Mouse (Mus musculus) frontal cortex, postnatal 36 days (tissue): ENCODE data around the gene Zfp867.

Experiments used
- DNase-seq, 2 experiments: peaks; one replicate each; pipeline ENCODE4 v3.0.0; 2022; ENCODE audit warnings: low spot score in 2 of 2

Zfp867 gene

GRCm38 (mm10) chr11:59472326-59472677 lies at the start of gene Zfp867:
Gene Zfp867 (minus strand): TSS chr11:59472474.
- DNase-seq, result peak; percentile 85 to 94

DNA sequence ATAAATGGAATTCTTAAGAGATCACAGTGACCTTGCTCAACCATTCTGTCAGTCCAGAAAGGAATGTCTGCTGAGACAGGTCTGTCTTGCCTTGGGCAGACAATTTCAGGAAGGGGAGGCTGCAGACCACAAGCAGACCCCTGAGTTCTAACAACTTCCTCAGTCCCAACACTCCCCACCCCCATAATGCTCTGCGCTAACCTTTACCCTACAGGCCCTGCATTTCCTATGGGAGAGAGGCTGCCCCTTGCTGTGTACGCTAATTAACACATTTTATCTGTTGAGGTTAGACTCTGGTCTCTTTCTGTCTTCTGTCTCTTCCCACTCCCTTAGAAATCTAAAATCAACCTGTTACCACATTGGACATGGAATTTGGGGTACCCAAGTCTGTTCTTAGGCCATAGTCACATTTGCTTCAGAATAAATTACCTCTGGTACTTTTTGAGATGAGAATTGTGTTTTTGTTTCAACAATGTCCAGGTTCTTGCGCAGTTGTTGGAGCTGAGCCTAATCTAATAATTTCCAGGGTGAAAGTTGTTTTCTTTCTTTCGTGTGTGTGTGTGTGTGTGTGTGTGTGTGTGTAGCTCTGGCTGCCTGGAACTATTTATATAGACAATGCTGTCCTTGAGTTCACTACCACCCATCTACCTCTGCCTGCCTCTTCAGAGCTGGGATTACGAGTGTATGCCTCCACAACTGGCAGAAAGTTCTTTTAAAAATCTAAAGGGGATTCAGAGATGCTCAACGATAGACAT lies 47.6 kb upstream of the Zfp867 start:
- no peak for DNase-seq

DNA sequence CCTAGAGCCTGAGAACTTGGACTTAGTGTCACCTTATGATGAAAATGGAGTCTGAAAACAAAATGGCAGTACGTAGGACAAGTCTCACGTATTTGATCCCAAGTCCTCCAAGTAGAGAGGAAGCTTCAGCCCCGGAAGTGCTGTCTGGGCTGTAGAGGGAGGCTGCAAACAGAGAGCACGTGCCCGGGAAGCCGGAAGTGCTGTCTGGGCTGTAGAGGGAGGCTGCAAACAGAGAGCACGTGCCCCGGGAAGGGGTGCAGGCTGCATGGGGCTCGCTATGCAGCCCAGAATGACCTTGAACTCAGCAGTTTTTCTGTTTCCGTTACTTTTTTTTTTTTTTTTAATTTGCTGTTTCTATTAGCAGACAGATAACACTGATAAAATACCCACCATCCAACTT lies 46.0 kb upstream of the Zfp867 start:
- DNase-seq, result no peak

GRCm38 (mm10) chr11:59517441-59517840 lies 45.2 kb upstream of the Zfp867 start:
- DNase-seq, result no peak

DNA sequence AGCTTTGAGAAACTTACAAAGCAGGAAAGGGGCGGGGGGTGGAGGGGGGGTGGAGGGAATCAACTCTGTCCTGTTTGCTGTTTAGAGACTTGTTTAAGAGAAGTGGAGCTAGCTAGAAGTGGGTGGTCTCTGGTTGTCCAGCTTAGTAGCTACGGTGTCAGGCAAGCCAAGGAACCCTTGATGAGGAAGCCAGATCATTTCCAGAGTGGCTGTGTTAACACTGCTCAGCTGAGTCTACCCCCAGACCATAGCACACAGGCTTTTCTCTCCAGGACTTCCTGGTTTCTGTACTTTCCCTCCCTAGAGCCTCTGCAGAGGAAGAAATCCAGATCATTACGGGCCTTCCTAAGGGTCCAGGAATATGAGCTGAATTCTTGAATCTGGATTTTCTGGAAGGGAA lies 42.5 kb upstream of the Zfp867 start:
- no peak for DNase-seq

DNA sequence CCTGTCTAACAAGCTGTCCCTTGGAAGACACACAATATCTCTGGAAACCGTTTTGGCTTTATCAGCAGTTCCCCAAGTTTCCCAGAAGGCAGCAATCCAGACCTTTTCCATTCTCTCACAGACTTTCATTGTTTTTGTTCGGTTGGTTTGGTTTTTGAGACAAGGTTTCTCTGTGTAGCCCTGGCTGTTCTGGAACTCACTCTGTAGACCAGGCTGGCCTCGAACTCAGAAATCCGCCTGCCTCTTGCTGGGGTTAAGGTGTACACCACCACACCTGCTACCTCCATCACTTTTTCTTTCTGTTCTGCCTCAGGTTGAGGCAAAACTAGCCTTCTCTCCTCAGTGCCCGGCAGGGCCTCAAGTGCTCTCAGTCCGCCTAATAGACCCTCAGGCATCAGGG lies 42.1 kb upstream of the Zfp867 start:
- no peak for DNase-seq

GRCm38 (mm10) chr11:59513556-59513955 lies 41.3 kb upstream of the Zfp867 start:
- no peak for DNase-seq

GRCm38 (mm10) chr11:59512733-59513132 lies 40.5 kb upstream of the Zfp867 start:
- no peak for DNase-seq

DNA sequence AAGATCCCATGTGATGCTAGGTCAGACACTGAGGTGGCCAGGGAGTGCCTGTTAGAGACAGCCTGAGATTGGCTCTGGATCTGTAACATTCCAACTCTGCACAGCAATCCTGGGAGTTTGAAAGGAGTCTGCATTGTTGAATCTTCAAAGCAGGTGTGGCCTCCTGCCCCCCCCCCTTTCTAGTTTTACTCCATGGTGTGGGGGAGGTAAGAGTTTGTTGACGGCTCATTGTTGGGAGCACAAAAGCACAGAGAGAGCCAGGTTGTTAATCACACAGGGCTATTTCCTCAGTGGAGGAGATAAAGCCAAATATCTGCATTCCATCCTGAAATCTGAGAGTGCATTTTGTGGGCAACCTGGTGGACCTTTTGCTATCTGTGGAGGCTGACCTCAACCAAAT lies 39.3 kb upstream of the Zfp867 start:
- no peak for DNase-seq

DNA sequence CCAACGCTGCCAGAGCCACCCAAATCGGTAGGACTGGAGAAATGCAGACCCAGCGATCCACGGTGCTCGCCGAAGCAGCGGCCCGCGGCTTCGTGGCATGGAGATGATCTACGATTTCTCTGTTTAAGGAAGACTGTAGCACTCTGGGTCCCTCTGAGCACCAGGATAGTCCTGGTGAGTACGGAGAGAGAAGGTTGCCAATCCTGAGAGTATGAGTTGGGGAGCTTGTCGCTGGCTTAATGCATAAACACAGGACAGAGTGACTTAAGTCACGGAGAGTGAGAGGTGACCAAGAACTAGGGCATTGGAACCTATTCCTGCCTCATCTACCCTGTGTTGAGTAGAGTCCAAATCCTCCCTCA lies 34.4 kb upstream of the Zfp867 start:
- DNase-seq, result no peak

DNA sequence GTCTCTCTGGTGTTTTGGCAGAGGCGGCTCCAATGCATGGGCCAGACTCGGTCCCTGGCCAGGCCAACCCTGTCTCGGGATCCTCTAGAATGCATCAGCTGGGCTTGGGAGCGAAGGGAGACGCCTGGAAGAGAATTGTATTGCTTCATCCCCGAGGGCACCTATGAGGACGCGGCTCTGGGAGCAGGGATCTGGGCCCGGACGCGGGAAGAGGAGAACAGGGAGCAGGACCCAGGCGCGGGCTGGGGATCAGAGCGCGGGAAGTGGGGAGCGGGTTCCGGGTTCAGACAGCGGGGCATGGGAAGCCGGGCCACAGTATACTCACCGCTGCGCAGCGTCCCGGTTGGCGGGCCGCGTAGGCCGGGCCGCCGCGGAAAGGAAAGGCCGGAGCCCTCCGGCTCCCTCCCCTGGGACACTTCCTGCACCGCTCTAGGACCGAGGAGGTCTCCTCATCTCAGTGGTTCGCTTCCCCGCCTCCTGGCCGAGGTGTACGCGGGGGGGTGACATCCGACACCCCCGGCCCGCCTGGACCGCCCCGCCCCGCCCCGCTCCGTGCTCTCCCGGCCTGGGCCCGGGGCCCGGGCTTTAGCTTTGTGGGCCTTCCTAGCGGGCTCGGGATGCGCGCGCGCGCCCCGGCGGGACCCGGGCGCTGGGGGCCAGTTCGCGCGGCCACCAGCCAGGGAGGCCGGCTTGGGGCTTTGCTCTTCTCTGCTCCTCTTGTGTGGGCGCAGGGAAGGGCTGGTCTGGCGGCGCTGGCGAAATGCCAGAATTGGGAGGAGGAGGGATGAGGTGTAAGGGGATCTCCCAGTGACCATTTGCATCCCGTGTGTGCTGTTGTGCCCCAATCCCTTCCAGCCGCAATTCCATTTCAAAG lies 33.8 kb upstream of the Zfp867 start:
- peak; percentile 65 to 69 for DNase-seq

DNA sequence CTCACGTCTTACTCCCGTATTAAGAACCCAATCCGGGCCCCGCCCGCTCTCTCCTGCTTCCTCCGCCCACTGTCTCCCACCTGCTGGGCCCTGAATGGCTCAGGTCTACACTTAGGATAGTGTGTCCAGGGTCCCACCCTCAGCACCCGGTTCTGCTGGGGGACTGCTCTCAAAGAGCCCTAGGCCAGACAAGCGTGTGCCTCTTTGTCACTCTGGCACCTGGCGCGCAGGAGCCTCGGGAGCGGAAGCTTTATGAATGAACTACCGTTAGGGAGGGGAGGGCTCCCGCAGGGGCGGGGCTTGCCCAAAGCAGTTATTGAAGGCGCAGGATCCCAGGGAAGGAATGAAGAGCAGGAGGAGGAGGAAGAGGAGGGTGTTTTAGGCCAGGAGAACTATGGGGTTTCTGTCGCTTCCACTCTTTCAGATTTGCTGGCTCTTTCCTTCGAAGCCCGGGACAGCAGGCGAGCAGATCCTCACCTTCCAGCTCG lies 33.1 kb upstream of the Zfp867 start:
- DNase-seq, result peak; percentile 66 to 68

DNA sequence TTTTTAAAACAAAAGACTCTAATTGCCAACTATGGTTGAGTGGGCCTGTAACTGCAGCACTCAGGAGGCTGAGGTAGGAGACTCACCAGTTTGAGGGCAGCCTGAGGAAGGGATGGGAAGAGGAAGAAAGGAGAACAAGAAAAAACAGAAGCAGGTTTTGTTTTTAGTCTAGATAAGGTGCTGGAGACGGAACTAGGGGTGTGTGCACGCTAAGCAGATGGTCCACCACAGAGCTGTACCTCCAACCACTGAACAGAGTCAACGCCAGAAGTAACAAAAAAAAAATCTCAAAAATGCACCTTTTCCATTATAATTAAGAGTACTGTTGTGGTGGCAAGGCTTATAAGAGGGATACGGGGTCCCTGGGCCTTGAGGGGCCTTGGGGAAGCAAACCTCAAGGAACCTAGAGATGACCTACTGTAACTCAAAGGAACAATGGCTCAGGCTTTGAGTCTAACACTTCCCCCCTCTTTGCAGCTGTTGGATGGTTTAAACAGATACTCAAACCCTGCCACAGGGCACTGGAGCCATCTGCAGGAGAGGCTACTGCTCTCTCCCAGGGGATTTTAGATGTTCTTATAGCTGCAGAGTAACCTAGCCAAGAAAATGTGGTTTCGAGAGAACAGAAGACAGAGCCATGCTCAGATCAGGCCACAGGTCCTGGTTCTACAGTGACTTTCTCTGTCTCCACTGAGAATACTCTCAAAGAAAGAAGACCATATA lies 29.9 kb upstream of the Zfp867 start:
- no peak for DNase-seq

- no peak for DNase-seq
Measured at GRCm38 (mm10) chr11:59497747-59498146, 25.5 kb upstream of the Zfp867 start.

- peak in 1 of 2 experiments; percentile 69 for DNase-seq
Measured at GRCm38 (mm10) chr11:59496672-59497310, 24.5 kb upstream of the Zfp867 start.

DNA sequence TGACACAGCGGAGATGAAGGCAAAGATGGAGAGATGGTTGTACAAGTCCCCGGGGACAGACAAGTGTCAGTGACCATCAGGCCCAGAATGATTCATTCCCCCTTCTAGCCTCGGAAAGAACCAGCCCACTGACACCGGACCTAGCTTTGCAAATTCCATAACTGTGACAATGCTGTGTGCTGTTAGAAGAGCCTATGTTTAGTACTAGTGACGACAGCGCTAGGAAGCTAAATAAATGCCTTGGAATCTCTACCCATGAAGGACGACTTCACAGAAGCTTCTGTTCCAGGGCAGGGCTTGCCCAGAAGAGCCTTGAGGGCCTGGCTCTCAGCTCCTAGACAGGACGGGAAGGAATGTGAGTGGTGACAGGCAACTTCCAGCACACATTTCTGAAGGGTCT lies 13.9 kb upstream of the Zfp867 start:
- peak in 1 of 2 experiments; percentile 28 for DNase-seq

DNA sequence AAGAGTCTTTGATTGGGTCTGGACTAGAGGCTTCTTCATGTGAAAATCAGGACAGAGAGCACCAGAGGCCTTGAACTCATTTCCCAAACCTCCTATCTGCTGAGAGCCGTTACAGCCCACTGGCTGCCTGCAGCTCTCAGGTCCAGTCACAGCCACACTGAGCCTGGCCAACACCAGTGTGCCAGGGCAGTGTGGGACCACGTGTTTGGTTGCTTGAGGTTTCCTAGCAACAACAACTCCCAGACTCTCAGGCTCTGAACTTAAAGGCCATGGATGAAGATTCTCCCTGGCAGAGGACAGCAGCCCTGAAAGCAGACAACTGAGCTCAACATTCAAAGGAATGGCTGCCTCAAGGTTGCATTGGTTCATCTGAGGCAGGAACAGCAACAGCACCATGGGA lies 13.4 kb upstream of the Zfp867 start:
- no peak for DNase-seq

- peak in 1 of 2 experiments; percentile 73 for DNase-seq
Measured at GRCm38 (mm10) chr11:59483212-59483611, 10.9 kb upstream of the Zfp867 start.

- DNase-seq, result no peak
Measured at GRCm38 (mm10) chr11:59477240-59477639, 5.0 kb upstream of the Zfp867 start.

GRCm38 (mm10) chr11:59471413-59472325 lies 605 bp downstream of the Zfp867 start:
- no peak for DNase-seq

DNA sequence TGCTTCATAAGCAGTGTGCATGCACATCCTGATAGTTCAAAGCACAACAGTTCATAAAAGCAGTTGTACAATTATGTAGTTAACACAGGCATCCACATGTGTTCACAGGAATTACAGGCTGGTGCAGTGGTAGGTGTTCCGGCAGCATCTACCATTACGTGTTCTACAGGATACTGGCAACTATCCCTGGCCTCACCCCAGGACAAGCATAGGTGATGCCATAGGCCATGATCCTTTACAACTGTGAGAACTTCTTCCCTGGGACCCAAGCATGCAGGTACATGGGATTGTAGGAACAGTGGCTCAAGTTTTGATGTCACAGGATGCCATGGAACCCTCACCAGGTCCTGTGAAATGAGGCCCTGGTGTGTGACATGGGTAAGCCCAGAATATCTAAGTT lies 11.8 kb downstream of the Zfp867 start:
- no peak for DNase-seq
